Mouse (Mus musculus): ENCODE data around the gene 3110009E18Rik. TPM values are rescaled to one million over a fixed set of nuclear protein-coding genes. Genes with fewer than 3 reads are reported as not detected.
A peak's percentile ranks its signal among the peaks of the same experiment; 100 is the strongest.

Gene 3110009E18Rik
- polyA plus RNA-seq, 1 experiment from 2014 or later = 17.3 TPM

DNA sequence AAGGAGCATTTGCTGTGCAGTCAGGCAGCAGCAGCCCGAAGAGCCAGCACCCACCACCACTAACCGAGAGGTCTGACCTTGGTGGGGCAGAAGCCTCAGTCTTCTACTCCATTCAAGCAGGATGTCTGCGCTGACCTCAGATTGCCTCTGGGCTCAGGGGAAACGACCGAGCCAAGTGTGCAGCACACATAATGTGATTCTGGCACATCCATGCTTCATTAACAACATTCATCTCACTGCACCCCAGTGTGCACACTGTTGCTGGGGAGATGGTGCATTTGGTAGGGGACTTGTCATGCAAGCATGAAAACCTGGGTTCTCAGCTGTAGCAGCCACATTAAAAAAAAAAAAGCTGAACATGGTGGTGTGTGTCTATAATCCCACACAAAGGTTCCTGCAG lies 75.0 kb downstream of the 3110009E18Rik start:
- no peak for ATAC-seq (ENCODE audit: low read depth)

DNA sequence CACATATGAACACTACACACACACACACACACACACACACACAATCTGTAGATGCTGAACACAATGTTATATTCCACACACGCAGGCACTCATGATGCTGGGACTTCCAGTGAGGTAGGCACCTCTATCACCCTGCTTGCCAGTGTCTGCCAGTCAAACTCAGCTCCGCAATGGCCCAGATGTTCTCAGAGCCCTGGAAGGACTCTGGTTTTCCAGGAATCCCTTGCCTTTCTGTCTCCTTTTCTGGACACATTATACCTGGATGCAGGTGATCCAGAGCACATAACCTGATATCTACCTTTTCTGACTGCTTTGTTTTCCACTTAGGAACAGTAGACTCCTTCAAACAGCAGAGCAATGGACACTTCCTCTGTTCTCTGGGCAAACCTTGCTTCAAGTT lies 75.7 kb downstream of the 3110009E18Rik start:
- H3K9ac ChIP-seq (replicated peaks; ENCODE audit: low read depth, low read length) = no peak overlapping the region
- no peak overlapping the region for H3K4me2 ChIP-seq (ENCODE audit: low read depth, low read length)
- ATAC-seq (ENCODE audit: low read depth) = no peak
- H3K9me3 ChIP-seq (ENCODE audit: control insufficient read depth, low read length) = no peaks in the 10 kb centered on the region
- no peaks in the 10 kb centered on the region for H3K36me3 ChIP-seq (ENCODE audit: control insufficient read depth, insufficient read depth, low read length)
- H3K27me3 ChIP-seq (ENCODE audit: control insufficient read depth, insufficient read depth, low read length) = no peaks in the 10 kb centered on the region
- no peak overlapping the region for H3K27ac ChIP-seq (ENCODE audit: low read depth, low read length)
- H3K4me3 ChIP-seq (ENCODE audit: low read depth, low read length) = no peak overlapping the region
- no peaks in the 10 kb centered on the region for H3K4me1 ChIP-seq (ENCODE audit: control insufficient read depth, insufficient read depth, low read length)
- WGBS = 89% methylated on average over 2 of the region's 2 CpGs

More for the DNA sequence above, 75.0 kb downstream of the 3110009E18Rik start:
- Histone ChIP-seq H3K9me3 (ENCODE audit: control insufficient read depth, low read length) (no peaks in the 10 kb centered on the region), H3K27ac (ENCODE audit: low read depth, low read length) (no peak overlapping the region), H3K9ac (replicated peaks; ENCODE audit: low read depth, low read length) (no peak overlapping the region), H3K4me1 (ENCODE audit: control insufficient read depth, insufficient read depth, low read length) (no peaks in the 10 kb centered on the region), H3K4me3 (ENCODE audit: low read depth, low read length) (no peak overlapping the region), H3K36me3 (ENCODE audit: control insufficient read depth, insufficient read depth, low read length) (no peaks in the 10 kb centered on the region), H3K27me3 (ENCODE audit: control insufficient read depth, insufficient read depth, low read length) (no peaks in the 10 kb centered on the region), H3K4me2 (ENCODE audit: low read depth, low read length) (no peak overlapping the region)
- WGBS = 19% methylated on average over 5 of the region's 5 CpGs

DNA sequence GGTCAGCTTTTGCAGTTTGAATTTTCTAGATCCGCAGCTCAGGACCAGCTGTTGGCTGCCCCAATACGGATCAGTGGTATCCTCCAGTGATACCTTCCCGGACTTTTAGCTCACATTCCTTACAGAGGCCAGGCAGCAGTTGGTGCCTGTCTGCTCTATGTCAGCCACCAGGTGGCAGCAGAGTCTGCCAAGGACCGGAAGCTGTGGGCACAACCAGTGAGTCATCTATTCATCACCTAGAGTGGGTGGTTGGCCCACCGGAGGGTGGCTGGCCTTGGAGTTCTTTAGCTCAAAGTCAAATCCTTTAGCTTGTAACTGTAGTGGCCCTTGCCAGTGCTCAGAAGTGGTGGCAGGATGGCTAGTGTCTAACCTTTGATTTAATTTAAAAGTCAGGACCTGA lies 76.2 kb downstream of the 3110009E18Rik start:
- Histone ChIP-seq H3K4me1 (ENCODE audit: control insufficient read depth, insufficient read depth, low read length) (no peaks in the 10 kb centered on the region), H3K27ac (ENCODE audit: low read depth, low read length) (no peak overlapping the region), H3K9ac (replicated peaks; ENCODE audit: low read depth, low read length) (no peak overlapping the region), H3K36me3 (ENCODE audit: control insufficient read depth, insufficient read depth, low read length) (no peaks in the 10 kb centered on the region), H3K9me3 (ENCODE audit: control insufficient read depth, low read length) (no peaks in the 10 kb centered on the region), H3K4me3 (ENCODE audit: low read depth, low read length) (no peak overlapping the region), H3K27me3 (ENCODE audit: control insufficient read depth, insufficient read depth, low read length) (no peaks in the 10 kb centered on the region), H3K4me2 (ENCODE audit: low read depth, low read length) (no peak overlapping the region)
- ATAC-seq (ENCODE audit: low read depth) = peak; percentile 84; the same call in 1 of the 2 replicates
- 20% methylated on average over 5 of the region's 5 CpGs for WGBS

DNA sequence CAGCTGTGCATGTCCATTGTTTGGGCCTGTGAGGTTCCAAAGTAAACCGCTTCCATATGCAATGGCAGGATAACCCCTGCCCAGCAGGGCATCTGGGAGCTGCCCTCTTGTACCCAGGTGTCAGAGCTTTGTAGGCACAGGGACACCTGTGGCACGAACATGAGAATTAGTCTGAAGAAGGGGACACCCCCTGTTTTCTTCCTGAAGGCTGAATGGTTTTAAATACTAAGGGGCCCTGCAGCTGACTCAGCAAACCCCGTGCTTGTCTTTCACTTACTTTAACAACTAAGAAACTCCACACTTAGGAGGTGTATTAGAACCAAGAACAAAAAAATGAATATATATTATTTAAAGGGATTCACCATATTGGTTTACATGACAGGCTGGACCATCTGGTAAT lies 77.2 kb downstream of the 3110009E18Rik start:
- H3K9me3 ChIP-seq (ENCODE audit: control insufficient read depth, low read length) = no peaks in the 10 kb centered on the region
- H3K4me3 ChIP-seq (ENCODE audit: low read depth, low read length) = no peak overlapping the region
- H3K36me3 ChIP-seq (ENCODE audit: control insufficient read depth, insufficient read depth, low read length) = no peaks in the 10 kb centered on the region
- no peak overlapping the region for H3K9ac ChIP-seq (replicated peaks; ENCODE audit: low read depth, low read length)
- 55% methylated on average over 3 of the region's 3 CpGs for WGBS
- no peaks in the 10 kb centered on the region for H3K4me1 ChIP-seq (ENCODE audit: control insufficient read depth, insufficient read depth, low read length)
- no peak overlapping the region for H3K27ac ChIP-seq (ENCODE audit: low read depth, low read length)
- no peak for ATAC-seq (ENCODE audit: low read depth)
- no peaks in the 10 kb centered on the region for H3K27me3 ChIP-seq (ENCODE audit: control insufficient read depth, insufficient read depth, low read length)
- H3K4me2 ChIP-seq (ENCODE audit: low read depth, low read length) = no peak overlapping the region

DNA sequence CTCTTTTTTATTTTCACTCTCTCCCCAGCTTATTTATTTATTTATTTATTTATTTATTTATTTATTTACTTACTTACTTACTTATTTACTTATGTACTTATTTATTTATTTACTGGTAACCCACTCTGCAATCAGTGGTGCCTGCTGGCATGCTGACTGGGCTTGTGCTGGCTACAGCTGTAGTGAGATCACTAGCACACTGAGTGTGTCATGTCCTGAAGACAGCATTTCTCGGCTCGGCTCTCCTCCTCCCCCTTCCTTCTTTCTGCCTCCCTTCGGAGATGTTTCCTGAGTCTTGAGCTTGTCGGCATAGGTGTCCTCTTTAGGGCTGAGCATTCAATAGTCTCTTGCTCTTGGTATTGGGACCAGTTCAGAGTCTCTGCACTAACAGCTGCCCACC lies 78.0 kb downstream of the 3110009E18Rik start:
- Histone ChIP-seq H3K4me1 (ENCODE audit: control insufficient read depth, insufficient read depth, low read length) (no peaks in the 10 kb centered on the region), H3K27me3 (ENCODE audit: control insufficient read depth, insufficient read depth, low read length) (no peaks in the 10 kb centered on the region), H3K4me2 (ENCODE audit: low read depth, low read length) (no peak overlapping the region), H3K27ac (ENCODE audit: low read depth, low read length) (no peak overlapping the region), H3K9me3 (ENCODE audit: control insufficient read depth, low read length) (no peaks in the 10 kb centered on the region), H3K36me3 (ENCODE audit: control insufficient read depth, insufficient read depth, low read length) (no peaks in the 10 kb centered on the region), H3K9ac (replicated peaks; ENCODE audit: low read depth, low read length) (no peak overlapping the region), H3K4me3 (ENCODE audit: low read depth, low read length) (no peak overlapping the region)
- no peak for ATAC-seq (ENCODE audit: low read depth)
- 86% methylated on average over 4 of the region's 4 CpGs for WGBS

DNA sequence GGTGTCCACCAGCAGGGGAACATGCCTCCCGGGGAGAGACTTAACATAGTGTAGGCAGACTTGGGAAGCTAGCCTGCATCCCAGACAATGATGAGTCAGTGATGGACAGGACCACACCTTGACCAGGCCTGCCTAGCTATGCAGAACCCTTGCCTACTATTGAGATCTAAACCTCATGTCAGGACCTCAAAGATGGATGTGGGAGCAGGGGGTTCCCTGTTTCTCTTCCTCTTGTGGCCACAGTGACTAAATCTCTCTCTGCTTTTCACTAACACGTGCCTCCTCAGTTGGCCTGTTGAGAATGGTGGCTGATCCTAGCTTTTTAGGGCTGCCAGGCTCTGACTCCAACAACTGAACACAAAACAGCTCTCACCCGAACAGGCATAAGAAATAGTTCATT lies 81.6 kb downstream of the 3110009E18Rik start:
- WGBS = 75% methylated on average over 3 of the region's 3 CpGs
- H3K4me1 ChIP-seq (ENCODE audit: control insufficient read depth, insufficient read depth, low read length) = no peaks in the 10 kb centered on the region
- H3K27ac ChIP-seq (ENCODE audit: low read depth, low read length) = no peak overlapping the region
- H3K4me2 ChIP-seq (ENCODE audit: low read depth, low read length) = no peak overlapping the region
- no peaks in the 10 kb centered on the region for H3K36me3 ChIP-seq (ENCODE audit: control insufficient read depth, insufficient read depth, low read length)
- no peaks in the 10 kb centered on the region for H3K9me3 ChIP-seq (ENCODE audit: control insufficient read depth, low read length)
- H3K27me3 ChIP-seq (ENCODE audit: control insufficient read depth, insufficient read depth, low read length) = no peaks in the 10 kb centered on the region
- H3K9ac ChIP-seq (replicated peaks; ENCODE audit: low read depth, low read length) = no peak overlapping the region
- H3K4me3 ChIP-seq (ENCODE audit: low read depth, low read length) = no peak overlapping the region
- no peak for ATAC-seq (ENCODE audit: low read depth)

DNA sequence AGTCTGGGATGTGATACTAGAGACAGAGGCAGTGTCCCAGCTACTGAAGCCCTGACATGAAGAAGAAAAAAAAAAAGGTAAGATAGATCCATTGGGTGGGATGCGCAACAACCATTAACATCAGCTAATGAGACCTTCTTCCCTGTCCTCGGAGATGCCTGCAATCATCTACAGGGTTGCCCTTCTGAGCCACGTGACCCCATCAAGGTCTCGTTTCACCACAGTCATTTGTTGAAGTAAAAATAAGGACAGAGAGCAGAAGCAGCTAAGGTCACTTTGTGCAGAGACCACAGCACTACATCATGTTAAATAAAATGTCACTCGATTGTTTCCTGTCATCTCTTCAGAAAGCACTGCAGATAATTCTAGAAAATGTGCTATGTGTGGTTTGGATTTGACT lies 82.8 kb downstream of the 3110009E18Rik start:
- H3K9ac ChIP-seq (replicated peaks; ENCODE audit: low read depth, low read length) = no peak overlapping the region
- no peaks in the 10 kb centered on the region for H3K9me3 ChIP-seq (ENCODE audit: control insufficient read depth, low read length)
- 76% methylated on average over 5 of the region's 5 CpGs for WGBS
- no peak for ATAC-seq (ENCODE audit: low read depth)
- no peak overlapping the region for H3K27ac ChIP-seq (ENCODE audit: low read depth, low read length)
- no peaks in the 10 kb centered on the region for H3K27me3 ChIP-seq (ENCODE audit: control insufficient read depth, insufficient read depth, low read length)
- H3K4me1 ChIP-seq (ENCODE audit: control insufficient read depth, insufficient read depth, low read length) = no peaks in the 10 kb centered on the region
- no peaks in the 10 kb centered on the region for H3K36me3 ChIP-seq (ENCODE audit: control insufficient read depth, insufficient read depth, low read length)
- no peak overlapping the region for H3K4me3 ChIP-seq (ENCODE audit: low read depth, low read length)
- H3K4me2 ChIP-seq (ENCODE audit: low read depth, low read length) = no peak overlapping the region

DNA sequence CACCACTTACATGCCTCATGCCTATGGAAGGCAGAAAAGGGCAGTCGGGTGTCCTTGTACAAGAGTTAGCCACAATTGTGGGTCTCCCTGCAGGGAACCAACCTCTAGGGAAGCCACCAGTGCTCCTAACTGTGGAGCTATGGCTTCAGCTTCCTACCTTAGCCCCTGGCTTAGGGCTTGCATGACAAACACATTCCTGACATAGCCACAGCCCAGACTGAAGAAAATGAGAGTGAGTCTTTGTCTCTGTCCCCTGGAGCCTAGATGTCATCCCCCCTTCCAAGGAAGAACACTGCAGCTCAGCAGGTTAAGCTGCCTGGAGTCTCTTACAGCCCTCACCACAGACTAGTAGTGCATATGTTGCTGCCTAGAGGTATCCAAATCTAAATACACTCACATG lies 83.8 kb downstream of the 3110009E18Rik start:
- H3K9me3 ChIP-seq (ENCODE audit: control insufficient read depth, low read length) = no peaks in the 10 kb centered on the region
- H3K27ac ChIP-seq (ENCODE audit: low read depth, low read length) = no peak overlapping the region
- H3K9ac ChIP-seq (replicated peaks; ENCODE audit: low read depth, low read length) = no peak overlapping the region
- 52% methylated on average over 1 of the region's 1 CpGs for WGBS
- H3K4me3 ChIP-seq (ENCODE audit: low read depth, low read length) = no peak overlapping the region
- no peaks in the 10 kb centered on the region for H3K4me1 ChIP-seq (ENCODE audit: control insufficient read depth, insufficient read depth, low read length)
- no peaks in the 10 kb centered on the region for H3K36me3 ChIP-seq (ENCODE audit: control insufficient read depth, insufficient read depth, low read length)
- no peak for ATAC-seq (ENCODE audit: low read depth)
- no peak overlapping the region for H3K4me2 ChIP-seq (ENCODE audit: low read depth, low read length)
- no peaks in the 10 kb centered on the region for H3K27me3 ChIP-seq (ENCODE audit: control insufficient read depth, insufficient read depth, low read length)

DNA sequence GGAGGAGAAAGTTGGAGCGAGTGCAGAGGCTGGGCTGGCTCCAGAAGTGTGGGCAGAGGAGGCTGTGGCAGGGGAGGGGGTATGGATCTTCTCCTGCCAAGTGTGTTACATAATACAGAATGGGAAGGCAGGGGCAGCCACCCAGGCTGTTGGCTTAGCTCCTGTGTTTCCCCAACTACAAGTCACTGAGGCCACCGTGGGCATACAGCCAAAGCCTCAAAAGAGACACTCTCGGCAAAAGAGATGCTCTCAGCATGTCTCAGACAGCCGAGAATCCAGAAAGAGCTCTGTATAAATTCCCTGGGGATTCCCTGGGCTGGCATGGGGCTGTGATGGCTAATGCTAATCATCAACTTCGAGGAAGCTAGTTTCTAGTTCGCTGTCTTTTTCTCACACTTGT lies 86.6 kb downstream of the 3110009E18Rik start:
- H3K36me3 ChIP-seq (ENCODE audit: control insufficient read depth, insufficient read depth, low read length) = no peaks in the 10 kb centered on the region
- no peaks in the 10 kb centered on the region for H3K4me1 ChIP-seq (ENCODE audit: control insufficient read depth, insufficient read depth, low read length)
- no peak overlapping the region for H3K4me2 ChIP-seq (ENCODE audit: low read depth, low read length)
- no peak overlapping the region for H3K9ac ChIP-seq (replicated peaks; ENCODE audit: low read depth, low read length)
- H3K27me3 ChIP-seq (ENCODE audit: control insufficient read depth, insufficient read depth, low read length) = no peaks in the 10 kb centered on the region
- H3K9me3 ChIP-seq (ENCODE audit: control insufficient read depth, low read length) = no peaks in the 10 kb centered on the region
- H3K4me3 ChIP-seq (ENCODE audit: low read depth, low read length) = no peak overlapping the region
- H3K27ac ChIP-seq (ENCODE audit: low read depth, low read length) = no peak overlapping the region
- 57% methylated on average over 6 of the region's 6 CpGs for WGBS
- ATAC-seq (ENCODE audit: low read depth) = peak; percentile 87
